Mouse (Mus musculus) G1E (cell line): ENCODE data around the gene Rassf5. TPM values are rescaled to one million over a fixed set of nuclear protein-coding genes. Genes with fewer than 3 reads are reported as not detected.

ENCODE experiments used
- ATAC-seq: 2 replicates; pipeline ENCODE4 v1.8.0; 2016; ENCODE audit warnings: mild to moderate bottlenecking; ENCODE audit not compliant: insufficient number of reproducible peaks, poor library complexity, low FRiP score, severe bottlenecking; ENCODE audit errors: extremely low read depth
- DNase-seq: peaks from one replicate; pipeline ENCODE4 v3.0.0; 2012; ENCODE audit warnings: low spot score
- H3K27me3 ChIP-seq: 2 replicates; pipeline ENCODE4 v1.6.1; 2012; ENCODE audit warnings: mild to moderate bottlenecking, low read length, inconsistent platforms; ENCODE audit not compliant: insufficient read depth
- H3K36me3 ChIP-seq: replicated peaks from 2 replicates; pipeline ENCODE3; 2012; ENCODE audit warnings: mild to moderate bottlenecking, inconsistent platforms
- H3K4me1 ChIP-seq: 2 replicates; pipeline ENCODE4 v1.6.1; 2012; ENCODE audit warnings: low read depth, low read length, inconsistent platforms, mixed read lengths; ENCODE audit not compliant: insufficient read depth
- H3K4me3 ChIP-seq: 2 replicates; pipeline ENCODE4 v1.5.1; 2012; ENCODE audit warnings: low read depth, mild to moderate bottlenecking, inconsistent platforms, low read length, moderate library complexity, mixed read lengths
- H3K9me3 ChIP-seq: replicated peaks from 2 replicates; pipeline ENCODE4 v1.6.1; 2012; ENCODE audit warnings: inconsistent platforms
- CTCF ChIP-seq: IDR thresholded peaks from 2 replicates; pipeline ENCODE4 v1.5.1; 2012; ENCODE audit warnings: low read depth, low read length, inconsistent platforms, mixed read lengths
- GATA1 ChIP-seq: IDR thresholded peaks from 2 replicates; pipeline ENCODE4 v1.6.1; 2012; ENCODE audit warnings: borderline replicate concordance, low read length, inconsistent platforms, mixed read lengths
- GATA2 ChIP-seq: IDR thresholded peaks from 2 replicates; pipeline ENCODE4 v1.6.1; 2012; ENCODE audit warnings: low read depth, low read length, inconsistent platforms, borderline replicate concordance
- POLR2AphosphoS5 ChIP-seq: IDR thresholded peaks from 2 replicates; pipeline ENCODE4 v1.6.1; 2012; ENCODE audit warnings: low read depth, low read length, inconsistent platforms; ENCODE audit not compliant: insufficient replicate concordance
- TAL1 ChIP-seq: conservative IDR thresholded peaks from 2 replicates; pipeline ENCODE4 v1.6.1; 2012; ENCODE audit warnings: low read depth, low read length, inconsistent platforms, mixed read lengths
- polyA plus RNA-seq: library from polyadenylated mRNA; stranded (reverse); fragments of >175 nt; gene quantifications from 2 replicates; pipeline ENCODE4 v1.2.3, GENCODE M21; 2012
- total RNA-seq, 2 experiments: library from RNA; stranded (forward) in 1 of 2; stranded (reverse) in 1 of 2; fragments of 200-1000 nt in 1 of 2; fragments of >200 nt in 1 of 2; fragmentation: Nextera tagmentation in 1 of 2; gene quantifications; 2 replicates each; pipeline ENCODE4 v1.2.3; 2014 to 2017

Rassf5 gene
- total and polyA plus RNA-seq, 3 experiments, result 0.51 to 3.5 (median 0.75) TPM

DNA sequence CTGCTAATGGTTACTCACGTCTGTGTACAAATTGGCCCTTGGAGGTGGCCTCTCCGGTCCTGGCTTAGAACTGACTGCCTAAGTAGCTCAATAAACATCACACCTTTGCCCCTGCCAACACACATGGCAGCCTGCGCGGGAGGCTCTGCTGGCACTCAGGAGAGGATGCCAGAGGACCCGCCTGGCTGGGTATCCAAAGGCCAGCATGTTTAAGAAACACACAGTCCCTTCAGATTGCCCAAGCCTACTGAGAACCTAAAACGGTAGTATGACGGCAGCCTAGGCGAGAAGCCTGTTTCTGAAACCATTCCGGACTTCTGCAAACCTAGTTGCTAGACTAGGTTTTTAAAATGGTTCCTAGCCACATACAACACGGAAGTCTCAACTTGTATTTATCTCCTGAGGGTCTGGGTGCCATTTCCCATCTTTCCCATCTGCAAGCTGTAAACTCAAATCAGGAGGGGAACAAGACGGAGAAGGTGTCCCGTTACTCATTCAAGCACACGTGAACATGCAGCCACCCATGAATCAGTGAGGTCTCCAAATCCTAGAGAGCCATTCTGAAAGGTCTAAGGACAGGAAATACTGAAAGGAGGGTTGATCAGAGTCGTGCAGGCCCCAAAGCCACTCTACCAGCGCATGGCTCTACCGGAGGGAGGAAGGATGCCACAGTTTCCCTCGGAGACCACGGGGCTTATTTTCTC, 45.8 kb downstream of the Rassf5 start:
- Histone ChIP-seq H3K27me3 (peaks cover 74% of the 10 kb centered on the region), H3K4me3 (no peak overlapping the region; the same call in 1 of the 2 replicates), H3K4me1 (peaks cover 11% of the 10 kb centered on the region), H3K9me3 (no peaks in the 10 kb centered on the region), H3K36me3 (no peaks in the 10 kb centered on the region)
- ATAC-seq (no peak), DNase-seq (no peak)
- no peak for TF ChIP-seq POLR2AphosphoS5

DNA sequence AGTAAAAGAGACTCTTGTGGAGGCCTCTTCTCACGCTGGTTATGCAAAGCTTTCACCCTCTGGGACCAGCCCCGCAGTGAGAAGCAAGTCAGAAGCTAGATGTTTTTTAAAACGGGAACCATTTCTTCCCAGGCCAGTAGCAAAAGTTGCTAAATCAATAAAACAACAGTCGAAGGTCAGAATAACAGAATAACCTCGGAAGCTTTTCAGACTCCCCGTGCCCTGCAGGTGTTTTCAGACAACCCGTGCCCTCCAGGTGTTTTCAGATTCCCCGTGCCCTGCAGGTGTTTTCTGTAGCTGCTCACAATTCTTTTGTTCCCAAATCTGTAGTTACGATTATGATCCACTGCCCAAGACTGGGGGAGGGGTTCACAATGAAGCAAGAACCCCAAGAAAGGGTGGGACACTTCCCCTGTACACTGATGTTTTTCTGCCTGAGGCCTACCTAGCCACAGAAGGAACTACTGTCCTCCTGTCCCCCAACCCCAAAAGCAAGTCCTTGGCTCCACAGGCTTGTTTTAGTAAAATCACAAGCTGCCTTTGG, 46.6 kb downstream of the Rassf5 start:
- DNase-seq, result no peak
- TF ChIP-seq GATA1, result no peak
- no peak for TF ChIP-seq GATA2
- no peak for TF ChIP-seq TAL1
- no peak for TF ChIP-seq POLR2AphosphoS5
- TF ChIP-seq CTCF, result no peak
- Histone ChIP-seq H3K9me3 (no peaks in the 10 kb centered on the region), H3K27me3 (peaks cover 70% of the 10 kb centered on the region), H3K4me1 (peaks cover 11% of the 10 kb centered on the region), H3K4me3 (no peak overlapping the region), H3K36me3 (no peaks in the 10 kb centered on the region)
- ATAC-seq, result no peak

DNA sequence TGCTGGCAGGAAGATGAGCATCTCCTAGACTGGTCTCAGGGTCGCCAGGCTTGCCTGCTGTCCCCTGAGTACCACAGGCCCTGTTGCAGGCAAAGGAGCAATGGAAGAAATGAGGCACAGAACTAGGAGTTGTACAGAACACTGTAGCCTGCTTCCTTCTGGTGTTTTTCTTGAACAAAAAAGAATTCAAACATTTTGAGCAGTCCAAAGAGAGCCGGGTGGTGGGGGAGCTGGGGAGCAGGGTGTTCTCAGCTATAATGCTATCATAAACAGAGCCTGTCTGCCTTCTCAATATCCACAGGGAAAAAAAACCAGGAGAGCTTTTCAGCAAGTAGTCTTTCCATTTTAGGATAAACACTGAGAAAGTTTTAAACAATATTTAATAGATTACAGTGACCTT, 49.0 kb downstream of the Rassf5 start:
- Histone ChIP-seq H3K27me3 (peaks cover 70% of the 10 kb centered on the region), H3K36me3 (no peaks in the 10 kb centered on the region), H3K4me3 (no peak overlapping the region), H3K9me3 (no peaks in the 10 kb centered on the region), H3K4me1 (peaks cover 11% of the 10 kb centered on the region)
- no peak for ATAC-seq
- TF ChIP-seq TAL1 (no peak), GATA2 (no peak), GATA1 (no peak), POLR2AphosphoS5 (no peak), CTCF (no peak)
- no peak for DNase-seq

DNA sequence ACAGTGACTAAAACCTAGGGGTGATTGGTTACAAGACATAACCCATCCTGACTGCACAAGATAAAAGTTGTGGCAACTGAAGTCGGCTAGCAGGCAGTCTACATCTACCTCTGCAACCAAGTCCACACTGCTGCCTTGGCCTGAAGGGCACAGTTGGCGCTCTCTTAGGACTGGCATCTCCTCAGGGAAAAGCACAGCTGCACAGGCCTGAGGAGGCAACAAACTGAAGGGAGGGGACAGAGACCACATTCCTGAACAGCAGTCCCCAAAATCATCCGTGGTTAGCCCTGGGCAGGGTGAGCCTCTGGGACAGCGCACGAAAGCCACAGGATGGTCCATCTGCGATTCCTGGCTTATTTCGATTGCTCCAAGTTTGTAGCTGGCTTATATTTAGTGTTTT, 49.4 kb downstream of the Rassf5 start:
- H3K27me3 ChIP-seq, result peaks cover 65% of the 10 kb centered on the region
- no peaks in the 10 kb centered on the region for H3K36me3 ChIP-seq
- no peak for DNase-seq
- no peak for TF ChIP-seq POLR2AphosphoS5
- TF ChIP-seq GATA2, result no peak
- no peak for TF ChIP-seq TAL1
- TF ChIP-seq GATA1, result no peak
- TF ChIP-seq CTCF, result no peak
- no peak overlapping the region for H3K4me3 ChIP-seq
- ATAC-seq, result no peak
- peaks cover 11% of the 10 kb centered on the region for H3K4me1 ChIP-seq
- no peaks in the 10 kb centered on the region for H3K9me3 ChIP-seq

DNA sequence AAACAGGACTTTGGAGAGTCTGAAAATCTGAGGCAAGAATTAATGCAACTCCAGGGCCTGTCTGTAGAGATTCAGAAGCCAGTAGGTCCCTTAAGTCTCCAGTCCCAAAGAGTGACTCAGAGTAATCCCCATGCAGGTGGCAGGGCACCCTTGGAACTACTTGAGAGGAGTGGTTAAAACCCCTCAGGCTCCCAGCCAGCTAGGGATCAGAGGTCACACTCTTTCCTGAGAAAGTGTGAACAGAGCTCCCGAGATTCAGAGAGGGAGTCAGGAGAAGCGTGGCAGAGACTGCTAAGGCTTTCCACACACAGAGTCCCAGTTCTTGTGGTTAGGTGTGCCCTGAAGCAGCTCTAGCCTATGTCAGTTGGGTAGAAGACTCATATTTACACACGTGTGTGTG, 51.3 kb downstream of the Rassf5 start:
- DNase-seq (no peak), ATAC-seq (no peak)
- H3K4me1 ChIP-seq, result no peaks in the 10 kb centered on the region
- H3K9me3 ChIP-seq, result no peaks in the 10 kb centered on the region
- H3K27me3 ChIP-seq, result peaks cover 58% of the 10 kb centered on the region
- no peak overlapping the region for H3K4me3 ChIP-seq
- TF ChIP-seq TAL1 (no peak), CTCF (no peak), GATA1 (no peak), GATA2 (no peak), POLR2AphosphoS5 (no peak)
- no peaks in the 10 kb centered on the region for H3K36me3 ChIP-seq

DNA sequence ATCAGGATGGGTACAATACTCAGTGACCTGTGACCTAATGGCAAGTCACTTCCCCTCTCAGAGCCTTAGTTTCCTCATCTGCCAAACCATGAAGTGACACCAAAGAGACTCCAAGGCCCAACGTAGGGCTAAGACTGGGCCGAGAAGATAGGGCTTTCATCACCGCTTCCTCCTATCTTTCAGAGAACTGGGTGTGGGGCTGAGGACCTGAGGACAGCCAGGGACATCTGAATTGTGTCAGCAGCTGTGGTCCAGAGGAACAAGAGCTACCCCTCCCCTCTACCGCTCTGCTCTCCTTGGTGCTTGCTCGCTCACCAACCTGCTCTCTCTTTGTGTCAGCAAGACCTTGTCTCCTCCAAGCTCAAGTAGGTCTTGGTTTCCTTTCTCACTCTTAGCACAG, 56.4 kb downstream of the Rassf5 start:
- peaks cover 7% of the 10 kb centered on the region; the same call in 1 of the 2 replicates for H3K4me1 ChIP-seq
- DNase-seq, result no peak
- H3K36me3 ChIP-seq, result no peaks in the 10 kb centered on the region
- ATAC-seq, result no peak
- H3K27me3 ChIP-seq, result peaks cover 70% of the 10 kb centered on the region
- no peak overlapping the region for H3K4me3 ChIP-seq
- H3K9me3 ChIP-seq, result no peaks in the 10 kb centered on the region
- no peak for TF ChIP-seq CTCF
- TF ChIP-seq GATA1, result no peak
- no peak for TF ChIP-seq POLR2AphosphoS5
- TF ChIP-seq GATA2, result no peak

DNA sequence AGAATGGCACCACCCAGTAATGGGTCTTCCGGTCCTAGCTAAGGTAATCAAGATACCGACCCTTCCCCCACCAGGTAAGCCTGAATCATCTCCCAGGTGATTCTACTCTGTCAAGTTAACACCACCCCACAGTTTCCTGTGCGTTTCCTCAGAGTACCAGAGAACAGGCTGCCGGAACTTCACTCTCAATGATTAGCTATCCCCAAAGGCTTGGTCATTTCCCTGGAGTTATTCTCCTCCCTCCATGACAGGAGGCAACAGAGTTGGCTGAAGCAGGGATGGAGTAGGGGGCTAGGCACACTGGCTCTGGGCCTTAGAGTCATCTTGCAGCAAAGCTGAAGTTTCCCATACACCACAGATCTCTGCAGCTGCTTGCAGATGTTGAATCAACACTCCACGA, 57.2 kb downstream of the Rassf5 start:
- Histone ChIP-seq H3K36me3 (no peaks in the 10 kb centered on the region), H3K9me3 (no peaks in the 10 kb centered on the region), H3K4me3 (no peak overlapping the region), H3K4me1 (peaks cover 7% of the 10 kb centered on the region; the same call in 1 of the 2 replicates), H3K27me3 (peaks cover 70% of the 10 kb centered on the region)
- ATAC-seq (no peak), DNase-seq (no peak)
- TF ChIP-seq POLR2AphosphoS5, result no peak
- TF ChIP-seq TAL1, result no peak
- TF ChIP-seq CTCF, result no peak
- TF ChIP-seq GATA2, result no peak
- TF ChIP-seq GATA1, result no peak
